Mouse (Mus musculus): Measurements from ENCODE around the gene Ptpro. TPM values are rescaled to one million over a fixed set of nuclear protein-coding genes. Genes with fewer than 3 reads are reported as not detected.

Gene Ptpro
- polyA plus RNA-seq, 2 experiments = 2.0 to 2.3 TPM

DNA sequence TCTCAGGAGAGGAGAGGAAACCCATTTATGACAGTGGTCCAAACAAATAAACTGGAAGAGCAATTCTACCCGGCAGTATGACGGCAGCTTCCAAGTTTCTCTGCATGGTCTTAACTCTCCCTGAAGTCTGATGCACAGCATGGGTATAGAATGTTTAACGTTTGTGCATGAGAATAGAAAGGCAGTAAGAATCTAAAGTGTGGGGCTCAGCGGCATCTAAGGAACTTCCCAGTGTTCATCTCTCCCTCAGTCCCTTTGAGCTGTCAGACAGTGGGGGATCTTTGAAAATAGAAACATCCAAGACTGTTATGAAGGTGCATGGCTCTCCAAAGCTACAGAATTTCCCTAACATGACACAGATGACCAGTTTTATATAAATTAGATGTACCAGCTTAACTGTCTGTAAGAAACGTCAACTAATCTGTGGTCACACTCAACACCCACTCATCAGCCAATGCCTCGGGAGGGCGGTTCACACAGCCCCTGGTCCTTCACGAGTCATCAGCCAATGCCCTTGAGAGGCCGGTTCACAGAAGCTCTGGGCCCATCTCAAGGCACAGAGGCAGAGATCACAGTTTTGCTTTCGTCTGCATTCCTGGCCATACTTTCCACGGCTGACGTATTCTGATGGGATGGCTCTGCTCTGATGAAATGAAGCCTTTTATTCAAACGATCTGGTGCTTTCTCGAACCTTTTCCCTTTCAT lies 257.4 kb downstream of the Ptpro start:
- 81% methylated on average over 14 of the region's 14 CpGs for WGBS
- Histone ChIP-seq H3K27me3 (ENCODE audit: control insufficient read depth, insufficient read depth, low read length) (no peaks in the 10 kb centered on the region), H3K9ac (ENCODE audit: low read depth, low read length, severe bottlenecking) (no peak overlapping the region), H3K4me1 (ENCODE audit: control insufficient read depth, insufficient read depth, low read length) (no peaks in the 10 kb centered on the region), H3K9me3 (ENCODE audit: control insufficient read depth, low read length) (no peaks in the 10 kb centered on the region), H3K27ac (replicated peaks; ENCODE audit: low read depth, low read length) (no peak overlapping the region), H3K4me3 (replicated peaks; ENCODE audit: low read length) (no peak overlapping the region), H3K36me3 (ENCODE audit: control insufficient read depth, insufficient read depth, low read length) (0 out of 2 replicates have a peak, but pooled peaks cover 22% of the 10 kb centered on the region), H3K4me2 (replicated peaks; ENCODE audit: low read depth, low read length, severe bottlenecking) (no peak overlapping the region)
- TF ChIP-seq POLR2A (IDR thresholded peaks at IDR 0.05; ENCODE audit: borderline replicate concordance, extremely low read depth, insufficient read depth, insufficient read length) = no peak
- DNase-seq (ENCODE audit: low spot score) = no peak
- no peak for ATAC-seq (ENCODE audit: low FRiP score, low read depth)

DNA sequence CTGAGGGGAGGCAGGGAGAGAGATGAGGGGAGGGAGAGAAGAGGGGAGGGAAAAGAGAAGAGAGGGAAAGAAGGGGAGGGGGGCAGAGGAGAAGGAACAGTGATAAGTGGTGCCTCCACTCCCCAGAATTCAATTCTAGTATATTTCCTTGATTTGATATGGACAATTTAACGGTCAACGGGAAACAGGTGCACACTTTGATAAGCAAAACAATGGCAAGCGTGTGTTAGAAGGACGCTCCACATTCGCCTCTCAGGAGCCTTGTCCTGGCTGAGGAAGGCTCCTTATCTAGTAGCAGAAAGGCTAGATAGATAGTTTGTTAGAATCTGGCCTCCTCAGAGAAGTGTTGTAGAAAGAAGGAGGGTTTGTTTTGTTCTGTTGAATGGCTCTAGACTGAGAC lies 260.6 kb downstream of the Ptpro start:
- Histone ChIP-seq H3K4me1 (ENCODE audit: control insufficient read depth, insufficient read depth, low read length) (no peaks in the 10 kb centered on the region), H3K27ac (replicated peaks; ENCODE audit: low read depth, low read length) (no peak overlapping the region), H3K9ac (ENCODE audit: low read depth, low read length, severe bottlenecking) (no peak overlapping the region), H3K27me3 (ENCODE audit: control insufficient read depth, insufficient read depth, low read length) (no peaks in the 10 kb centered on the region), H3K36me3 (ENCODE audit: control insufficient read depth, insufficient read depth, low read length) (0 out of 2 replicates have a peak, but pooled peaks cover 15% of the 10 kb centered on the region), H3K4me2 (replicated peaks; ENCODE audit: low read depth, low read length, severe bottlenecking) (no peak overlapping the region), H3K4me3 (replicated peaks; ENCODE audit: low read length) (no peak overlapping the region), H3K9me3 (ENCODE audit: control insufficient read depth, low read length) (no peaks in the 10 kb centered on the region)
- WGBS = 77% methylated on average over 5 of the region's 5 CpGs
- no peak for TF ChIP-seq POLR2A (IDR thresholded peaks at IDR 0.05; ENCODE audit: borderline replicate concordance, extremely low read depth, insufficient read depth, insufficient read length)
- DNase-seq (ENCODE audit: low spot score) (no peak), ATAC-seq (ENCODE audit: low FRiP score, low read depth) (no peak)

Other genes with a start within 250 kb of the Ptpro start
- 22.1 and 22.7 TPM in 2 replicates for gene Rerg, start 81.8 kb upstream of the Ptpro start, polyA plus RNA-seq (2012; rRNA removed)
- 33.6 and 36.5 TPM in 2 replicates for gene Rerg, start 81.8 kb upstream of the Ptpro start, polyA plus RNA-seq (2014; fragmentation: Nextera tagmentation; extraction: Ambion mirVana)

Data from limb, embryonic 14.5 days (tissue).